Mouse (Mus musculus) telencephalon, adult 2 months (tissue): ENCODE measurements around the gene Ehd4.

Source experiments
- DNase-seq: peaks from one replicate; pipeline ENCODE4 v3.0.0-alpha.2; 2011; ENCODE audit warnings: low read depth, low spot score

The Ehd4 gene

GRCm38 (mm10) chr2:120111172-120111571 is 43.2 kb downstream of the Ehd4 start:
- no peak for DNase-seq

GRCm38 (mm10) chr2:120108077-120108476 is 46.3 kb downstream of the Ehd4 start:
- no peak for DNase-seq

GRCm38 (mm10) chr2:120107446-120107845 is 47.0 kb downstream of the Ehd4 start:
- DNase-seq, result no peak

GRCm38 (mm10) chr2:120106397-120106973 is 47.9 kb downstream of the Ehd4 start:
- no peak for DNase-seq

DNA sequence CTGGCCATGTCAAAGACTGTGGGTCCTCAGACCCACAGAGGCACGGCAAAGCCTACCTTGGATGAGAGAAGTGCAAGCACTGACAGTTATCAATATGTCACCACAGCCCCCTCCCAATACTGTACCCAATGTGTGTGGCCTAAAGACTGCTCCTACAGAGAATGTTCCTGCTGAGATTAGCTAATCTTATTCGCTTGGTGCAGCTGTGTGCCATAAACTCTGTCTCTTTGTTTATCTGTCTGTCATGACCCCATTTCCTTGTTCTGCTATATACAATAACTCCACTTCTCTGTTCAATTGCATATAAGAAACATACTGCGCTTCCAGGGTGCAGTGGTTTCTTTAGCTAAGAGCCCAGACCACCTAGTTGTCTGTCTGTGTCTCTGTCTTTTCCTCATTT is 48.5 kb downstream of the Ehd4 start:
- DNase-seq, result no peak

DNA sequence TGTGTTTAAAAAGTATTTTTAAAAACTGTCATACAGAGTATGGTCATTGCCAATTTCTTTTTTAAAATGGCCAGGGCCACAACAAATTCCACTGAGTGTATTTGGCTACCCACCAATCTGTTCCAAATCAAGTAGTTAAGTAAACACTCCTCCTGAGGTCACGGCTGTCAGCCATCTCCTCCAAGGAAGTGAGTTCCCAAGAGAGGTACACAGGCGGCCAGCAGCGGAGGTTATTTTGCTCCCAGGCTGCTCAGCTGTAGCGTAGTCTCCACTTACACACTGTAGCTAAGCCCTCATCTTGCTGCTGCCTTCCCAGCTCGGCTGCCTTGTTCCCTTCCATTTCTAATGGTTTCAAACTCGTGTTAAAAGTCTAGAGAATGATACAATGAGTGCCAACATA is 51.5 kb downstream of the Ehd4 start:
- DNase-seq, result no peak

GRCm38 (mm10) chr2:120102450-120102849 is 52.0 kb downstream of the Ehd4 start:
- DNase-seq, result no peak

DNA sequence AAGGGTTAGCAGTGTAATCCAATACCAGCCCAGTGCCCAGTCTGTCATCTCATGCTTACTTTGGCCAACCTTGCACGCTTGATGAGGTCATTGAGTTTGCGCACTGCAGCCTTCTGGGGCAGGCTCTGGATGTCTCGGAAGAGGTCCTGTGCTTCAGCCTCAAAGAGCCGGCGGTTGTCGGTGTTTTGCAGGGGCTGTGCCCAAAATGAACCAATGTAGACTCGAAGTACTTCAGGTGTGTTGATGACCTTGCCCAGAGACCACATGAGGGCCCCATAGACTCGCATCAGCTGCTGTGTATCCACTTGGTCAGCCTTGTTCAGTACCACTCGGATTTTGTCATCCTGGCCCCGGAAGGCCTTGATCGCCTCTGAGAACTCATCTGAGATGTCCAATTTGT is 52.4 kb downstream of the Ehd4 start:
- no peak for DNase-seq

GRCm38 (mm10) chr2:120099886-120100285 is 54.5 kb downstream of the Ehd4 start:
- peak; percentile 24 for DNase-seq

GRCm38 (mm10) chr2:120099263-120099662 is 55.1 kb downstream of the Ehd4 start:
- DNase-seq, result no peak

GRCm38 (mm10) chr2:120098781-120099202 is 55.6 kb downstream of the Ehd4 start:
- DNase-seq, result no peak

- DNase-seq, result no peak
Measured at GRCm38 (mm10) chr2:120097868-120098267, 56.5 kb downstream of the Ehd4 start.

- no peak for DNase-seq
Measured at GRCm38 (mm10) chr2:120096711-120097110, 57.7 kb downstream of the Ehd4 start.

GRCm38 (mm10) chr2:120096191-120096590 is 58.2 kb downstream of the Ehd4 start:
- no peak for DNase-seq

- no peak for DNase-seq
Measured at GRCm38 (mm10) chr2:120095171-120095570, 59.2 kb downstream of the Ehd4 start.

- DNase-seq, result no peak
Measured at GRCm38 (mm10) chr2:120093671-120094430, 60.6 kb downstream of the Ehd4 start.

- DNase-seq, result no peak
Measured at GRCm38 (mm10) chr2:120090979-120091378, 63.4 kb downstream of the Ehd4 start.

- DNase-seq, result no peak
Measured at GRCm38 (mm10) chr2:120087897-120088296, 66.5 kb downstream of the Ehd4 start.

DNA sequence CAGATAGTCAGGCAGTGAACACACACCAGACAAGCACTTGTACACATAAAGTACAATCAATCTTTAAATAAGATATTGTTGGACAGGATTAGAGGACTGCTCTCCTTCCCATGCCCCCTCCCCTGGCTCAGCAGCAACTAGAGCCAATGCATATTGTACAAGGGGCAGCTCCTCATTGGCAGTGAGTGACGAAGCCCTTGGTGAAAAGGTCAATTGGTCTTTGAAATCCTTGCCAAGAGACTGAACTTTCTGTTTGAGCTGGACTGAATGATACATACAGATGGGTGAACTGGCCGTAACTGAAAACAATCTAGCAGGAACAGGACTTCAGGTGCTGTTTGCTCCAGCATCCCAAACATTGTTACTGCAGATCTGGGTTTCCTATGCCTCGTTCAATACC is 67.0 kb downstream of the Ehd4 start:
- DNase-seq, result no peak

GRCm38 (mm10) chr2:120086038-120086437 is 68.4 kb downstream of the Ehd4 start:
- DNase-seq, result no peak

DNA sequence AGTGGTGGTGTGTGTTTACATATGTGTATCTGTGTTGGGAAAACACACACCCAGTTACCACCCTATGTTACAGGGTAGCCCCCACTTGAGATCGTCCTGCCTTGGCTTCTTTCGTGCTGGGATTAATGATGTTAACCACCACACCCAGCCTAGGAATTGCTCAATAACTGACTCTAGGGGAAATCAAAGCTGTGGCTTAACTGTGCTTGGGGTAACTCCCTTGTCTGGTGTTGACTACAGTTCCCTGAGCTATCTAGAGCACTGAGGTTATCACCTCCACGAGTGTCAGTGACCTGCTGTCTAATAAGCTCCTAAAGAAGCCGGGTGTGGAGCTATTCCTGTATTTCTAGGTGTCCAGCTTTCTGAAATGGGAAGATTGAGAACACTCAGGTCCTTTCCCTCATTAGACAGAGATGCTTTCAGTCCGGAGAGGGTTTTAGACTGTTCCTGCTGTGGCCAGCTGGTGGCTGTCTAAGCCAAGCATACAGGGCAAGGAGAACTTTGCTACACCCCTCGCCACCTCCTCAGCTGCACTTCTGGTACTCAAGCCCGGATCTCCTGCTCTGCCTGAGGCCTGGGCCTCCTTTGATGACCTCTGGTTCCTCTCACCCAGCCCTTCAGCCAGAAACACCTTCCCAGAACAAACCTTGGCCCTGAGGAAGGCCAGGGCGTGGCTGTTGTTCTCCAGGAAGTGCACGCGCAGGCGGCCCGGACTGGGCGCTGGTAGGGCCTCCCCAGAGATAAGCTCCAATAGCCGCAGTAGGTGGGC is 69.6 kb downstream of the Ehd4 start:
- no peak for DNase-seq

- no peak for DNase-seq
Measured at GRCm38 (mm10) chr2:120082416-120082815, 72.0 kb downstream of the Ehd4 start.
